Mouse (Mus musculus) c-Kit-negative CD71-positive TER-119-positive erythroid progenitor cells, embryonic 14.5 days (primary cell): ENCODE results near the gene Unc119b.
"Not testable (repeated sequence)": the region's sequence is repeated elsewhere in the genome, so short reads cannot be mapped to it uniquely, and the experiment has no call there.

Source experiments
- DNase-seq: peaks from one replicate; pipeline ENCODE4 v3.0.0-alpha.2; 2013; ENCODE audit warnings: low read depth, low spot score

Unc119b gene

DNA sequence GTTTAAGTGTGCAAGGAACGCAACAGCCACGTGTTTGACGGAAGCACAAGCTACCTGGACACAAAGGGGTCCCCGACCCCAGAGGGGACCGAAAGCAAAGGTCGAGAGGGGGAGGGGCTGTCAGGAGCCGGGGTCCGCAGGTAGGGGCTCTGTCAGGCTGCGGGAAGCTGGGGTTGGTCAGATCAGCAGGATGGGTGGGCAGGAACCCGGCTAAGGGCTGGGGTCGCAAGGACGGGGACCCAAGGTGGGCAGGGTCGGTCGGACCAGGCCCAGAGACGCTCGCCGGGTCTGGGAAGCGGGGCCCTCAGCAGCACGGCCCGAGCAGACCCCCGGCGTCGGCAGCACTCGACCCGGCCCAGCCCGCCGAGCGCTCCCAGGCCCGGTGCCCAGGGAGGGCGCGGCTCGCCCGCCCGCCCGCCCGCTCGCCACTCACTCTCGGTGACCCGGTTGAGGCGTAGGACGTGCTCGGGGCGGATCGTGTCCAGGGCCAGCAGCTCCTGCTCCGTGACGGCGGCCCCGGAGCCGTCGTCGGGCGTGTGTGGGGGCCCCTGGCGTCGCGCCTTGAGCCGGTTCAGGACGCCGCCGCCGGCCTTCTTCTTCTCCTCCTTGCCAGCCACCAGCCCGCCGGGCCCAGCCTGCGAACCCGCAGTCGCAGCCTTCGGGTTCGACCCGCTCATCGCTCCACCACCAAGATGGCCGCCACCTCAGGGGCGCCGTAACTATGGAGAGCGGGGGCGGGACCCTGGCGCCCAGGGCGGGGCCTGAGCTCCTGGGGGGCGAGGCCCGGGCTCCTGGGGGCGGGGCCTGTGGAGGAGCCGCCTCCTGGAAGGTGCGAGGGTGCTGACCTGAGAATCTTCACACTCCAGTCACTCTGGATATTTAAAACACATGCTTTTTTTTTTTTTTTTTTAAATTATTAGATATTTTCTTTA, at the start of gene Unc119b:
Gene Unc119b (minus strand): TSS at position 742 of the 932 bp plus-strand sequence.
- peak; percentile 77 for DNase-seq

DNA sequence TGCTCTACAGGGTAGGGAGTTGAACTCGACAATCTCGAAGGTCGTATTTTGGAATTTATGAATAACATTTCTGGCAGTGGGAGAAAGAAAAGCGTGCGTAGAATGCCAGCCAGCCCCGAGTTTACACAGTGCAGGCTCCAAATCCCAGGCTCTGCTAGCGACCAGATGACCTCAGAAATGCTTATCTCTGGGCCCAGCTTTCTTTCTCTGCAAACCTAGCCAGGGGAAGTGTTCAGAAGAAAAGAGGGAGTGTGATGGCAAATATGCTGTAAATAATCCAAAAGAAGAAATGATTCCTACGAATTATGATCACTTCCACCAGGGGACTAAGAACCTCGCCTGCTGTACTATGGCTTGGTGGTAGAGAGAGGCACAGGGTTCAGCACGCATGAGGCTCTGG, 48.7 kb upstream of the Unc119b start:
- DNase-seq, result no peak

DNA sequence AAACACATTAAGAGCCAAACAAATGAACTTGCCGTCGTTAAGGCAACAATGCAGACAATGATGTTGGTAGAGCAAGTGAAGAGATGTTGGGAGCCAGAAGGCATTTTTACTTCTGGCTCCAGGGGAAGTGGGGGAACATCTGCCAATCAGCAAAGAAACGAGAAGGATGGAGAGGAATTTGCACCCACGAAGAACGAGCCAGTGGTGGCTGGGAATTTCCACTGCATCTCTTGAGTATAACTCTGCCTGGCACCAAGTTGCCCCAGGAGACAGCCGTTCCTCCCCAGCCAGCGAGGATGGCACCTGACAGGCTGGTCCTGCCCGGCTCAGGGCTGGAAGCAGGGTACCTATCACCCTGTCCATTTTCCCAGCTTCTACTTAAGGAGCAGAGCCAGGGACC, 48.1 kb upstream of the Unc119b start:
- DNase-seq, result no peak

- no peak for DNase-seq
These were observed 46.6 kb upstream of the Unc119b start for GRCm38 (mm10) chr5:115181248-115181940.

- no peak for DNase-seq
These were observed 44.8 kb upstream of the Unc119b start for GRCm38 (mm10) chr5:115179596-115179995.

- DNase-seq, result no peak
These were observed 43.1 kb upstream of the Unc119b start for GRCm38 (mm10) chr5:115177866-115178265.

- DNase-seq, result no peak
These were observed 39.8 kb upstream of the Unc119b start for GRCm38 (mm10) chr5:115174554-115174953.

- DNase-seq, result no peak
These were observed 35.4 kb upstream of the Unc119b start for GRCm38 (mm10) chr5:115170150-115170549.

- DNase-seq, result no peak
These were observed 34.1 kb upstream of the Unc119b start for GRCm38 (mm10) chr5:115168641-115169415.

GRCm38 (mm10) chr5:115167396-115167795, 32.6 kb upstream of the Unc119b start:
- DNase-seq, result no peak

- DNase-seq, result no peak
These were observed 32.0 kb upstream of the Unc119b start for GRCm38 (mm10) chr5:115166815-115167194.

DNA sequence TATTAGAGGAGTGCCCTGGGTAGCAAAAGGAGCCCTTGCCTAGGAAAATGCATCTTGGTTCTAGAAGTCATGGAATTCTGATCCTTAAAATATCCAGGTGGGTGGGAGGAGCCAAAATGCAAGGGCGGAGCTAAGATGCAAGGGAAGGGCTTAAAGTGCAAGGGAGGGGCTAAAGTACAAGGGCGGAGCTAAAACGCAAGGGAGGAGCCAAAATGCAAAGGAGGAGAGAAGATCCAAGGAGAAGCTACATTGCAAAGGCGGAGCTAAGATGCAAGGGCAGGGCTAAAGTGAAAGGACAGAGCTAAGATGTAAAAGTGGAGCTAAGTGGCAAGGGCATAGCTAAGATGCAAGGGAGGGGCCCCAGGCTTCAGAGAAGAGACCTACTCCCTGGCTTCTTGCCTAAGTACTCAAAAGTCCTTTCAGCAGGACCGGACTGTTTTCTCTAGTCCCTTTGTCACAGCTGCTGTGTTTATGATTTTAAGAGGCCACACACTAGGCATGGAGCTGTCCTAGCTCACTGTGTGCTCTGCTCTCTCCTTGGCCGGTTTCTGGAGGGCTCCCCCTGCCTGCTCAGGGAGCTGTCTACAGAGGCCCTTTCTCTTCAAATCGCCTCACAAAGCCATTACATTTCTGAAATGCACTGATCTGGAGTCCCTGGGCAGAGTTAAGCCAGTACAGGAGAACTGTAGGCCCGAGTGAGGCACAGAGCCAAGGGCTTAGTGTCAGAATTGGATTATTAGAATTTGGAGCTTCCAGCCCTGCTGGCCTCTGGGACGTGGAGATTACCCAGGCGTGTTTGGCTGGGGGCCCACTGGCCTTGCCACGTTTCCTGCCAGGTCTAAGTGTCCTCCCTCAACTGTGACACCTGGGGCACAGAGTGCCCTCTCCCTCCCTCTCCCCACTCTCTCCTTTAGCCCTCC, 31.4 kb upstream of the Unc119b start:
- no peak for DNase-seq

DNA sequence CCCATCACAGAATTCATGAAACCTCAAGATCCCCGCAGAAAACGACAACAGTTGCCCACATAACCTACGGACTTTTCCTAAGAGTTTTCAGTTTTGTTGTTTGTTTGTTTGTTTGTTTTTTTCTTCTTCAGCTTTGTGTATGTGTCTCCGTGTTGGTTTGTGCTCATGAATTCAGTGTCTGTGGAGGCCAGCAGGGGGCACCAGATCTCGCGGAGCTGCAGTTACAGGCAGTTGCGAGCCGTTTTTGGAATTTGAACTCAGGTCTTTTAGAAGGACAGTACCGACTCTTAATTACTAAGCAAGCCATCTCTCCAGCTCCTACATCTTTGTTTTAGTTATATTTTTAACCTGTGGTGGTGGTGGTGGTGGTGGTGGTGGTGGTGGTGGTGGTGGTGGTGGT, 30.6 kb upstream of the Unc119b start:
- DNase-seq, result no peak

- DNase-seq, result not testable (repeated sequence)
These were observed 29.7 kb upstream of the Unc119b start for GRCm38 (mm10) chr5:115164446-115164845.

- no peak for DNase-seq
These were observed 28.8 kb upstream of the Unc119b start for GRCm38 (mm10) chr5:115163563-115163962.

DNA sequence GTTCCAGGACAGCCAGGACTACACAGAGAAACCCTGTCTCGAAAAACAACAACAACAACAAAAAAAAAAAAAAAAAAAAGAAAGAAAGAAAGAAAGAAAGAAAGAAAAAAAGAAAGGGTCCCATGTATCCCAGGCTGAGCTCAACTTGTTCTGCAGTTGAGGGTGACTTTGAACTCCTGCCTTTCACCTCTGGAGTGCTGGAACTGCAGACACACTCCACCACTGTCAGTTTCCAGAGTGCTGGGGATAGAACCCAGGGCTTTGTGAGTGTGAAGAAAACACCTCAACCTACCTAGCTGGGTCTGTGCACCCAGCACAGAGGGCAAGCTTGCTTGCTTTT, 27.1 kb upstream of the Unc119b start:
- DNase-seq, result not testable (repeated sequence)

GRCm38 (mm10) chr5:115161064-115161939, 26.5 kb upstream of the Unc119b start:
- DNase-seq, result no peak

- no peak for DNase-seq
These were observed 25.9 kb upstream of the Unc119b start for GRCm38 (mm10) chr5:115160655-115161054.

DNA sequence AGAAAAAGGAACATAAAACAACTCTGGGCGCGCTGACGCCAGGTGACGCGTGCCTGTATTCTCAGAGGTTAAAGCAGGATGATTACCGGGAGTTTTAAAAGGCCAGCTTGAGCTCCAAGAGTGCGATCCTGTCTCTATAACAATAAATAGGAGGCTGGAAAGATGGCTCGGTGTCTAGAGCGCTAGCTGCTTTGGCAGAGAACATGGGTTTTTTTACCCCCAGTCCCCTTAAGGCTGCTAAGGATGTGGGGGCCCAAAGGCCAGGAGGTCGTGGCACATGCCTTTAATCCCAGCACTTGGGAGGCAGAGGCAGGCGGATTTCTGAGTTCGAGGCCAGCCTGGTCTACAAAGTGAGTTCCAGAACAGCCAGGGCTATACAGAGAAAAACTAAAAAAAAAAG, 24.4 kb upstream of the Unc119b start:
- DNase-seq, result no peak
